Mouse (Mus musculus) intestine, postnatal 0 days (tissue): ENCODE results near the gene Hist1h2ac. TPM values are rescaled to one million over a fixed set of nuclear protein-coding genes. Genes with fewer than 3 reads are reported as not detected.
"Not testable (repeated sequence)": the region's sequence is repeated elsewhere in the genome, so short reads cannot be mapped to it uniquely, and the experiment has no call there.

ENCODE experiments used
- ATAC-seq: fragments of 200-750 bp; cut with Nextera tagmentation; 2 replicates; pipeline ENCODE4 v1.8.0; 2017; ENCODE audit warnings: mild to moderate bottlenecking, moderate TSS enrichment, moderate library complexity
- H3K27ac ChIP-seq: fragments of 300-500 bp; sonication (generic); 2 replicates; pipeline ENCODE4 v1.5.1; 2014; ENCODE audit warnings: mild to moderate bottlenecking, low read depth, low read length, moderate library complexity
- H3K27me3 ChIP-seq: fragments of 300-500 bp; sonication (generic); replicated peaks from 2 replicates; pipeline ENCODE4 v1.6.1; 2014; ENCODE audit warnings: low read length, mixed read lengths; ENCODE audit not compliant: control insufficient read depth, insufficient read depth
- H3K36me3 ChIP-seq: fragments of 300-500 bp; sonication (generic); 2 replicates; pipeline ENCODE4 v1.6.1; 2014; ENCODE audit warnings: mild to moderate bottlenecking, moderate library complexity; ENCODE audit not compliant: control insufficient read depth, insufficient read depth
- H3K4me1 ChIP-seq: fragments of 300-500 bp; sonication (generic); replicated peaks from 2 replicates; pipeline ENCODE4 v1.6.1; 2014; ENCODE audit warnings: antibody characterized with exemption, low read length, mixed read lengths; ENCODE audit not compliant: control insufficient read depth, insufficient read depth
- H3K4me2 ChIP-seq: fragments of 300-500 bp; sonication (generic); replicated peaks from 2 replicates; pipeline ENCODE4 v1.6.1; 2014; ENCODE audit warnings: low read depth, mild to moderate bottlenecking, moderate library complexity
- H3K4me3 ChIP-seq: fragments of 300-500 bp; sonication (generic); 2 replicates; pipeline ENCODE4 v1.5.1; 2014; ENCODE audit warnings: low read depth, low read length
- H3K9ac ChIP-seq: fragments of 300-500 bp; sonication (generic); 2 replicates; pipeline ENCODE4 v1.6.1; 2014; ENCODE audit warnings: mild to moderate bottlenecking, low read depth, low read length
- H3K9me3 ChIP-seq: fragments of 300-500 bp; sonication (generic); 2 replicates; pipeline ENCODE4 v1.6.1; 2016; ENCODE audit warnings: mixed run types; ENCODE audit not compliant: control insufficient read depth
- CTCF ChIP-seq: sonication (generic); IDR thresholded peaks from 2 replicates; pipeline ENCODE4 v1.5.1; 2016; ENCODE audit warnings: low read depth, mild to moderate bottlenecking, control low read depth, antibody characterized with exemption, moderate library complexity
- WGBS: fragments of 180-500 bp; shearing (Covaris S2); extraction: QIAGEN DNeasy Blood & Tissue Kit; methylation state at CpG from one replicate; pipeline ENCODE4 v1.1.7; 2014; 5-methylcytosine and 5-hydroxymethylcytosine counted together
- polyA plus RNA-seq: library from polyadenylated mRNA; unstranded; fragments of >200 nt; fragmentation: Nextera tagmentation; extraction: Ambion mirVana; gene quantifications from 2 replicates; pipeline ENCODE4 v1.2.1, GENCODE M21; 2015

Gene Hist1h2ac
- polyA plus RNA-seq, 1 experiment from 2014 or later, result 0.46 TPM

DNA sequence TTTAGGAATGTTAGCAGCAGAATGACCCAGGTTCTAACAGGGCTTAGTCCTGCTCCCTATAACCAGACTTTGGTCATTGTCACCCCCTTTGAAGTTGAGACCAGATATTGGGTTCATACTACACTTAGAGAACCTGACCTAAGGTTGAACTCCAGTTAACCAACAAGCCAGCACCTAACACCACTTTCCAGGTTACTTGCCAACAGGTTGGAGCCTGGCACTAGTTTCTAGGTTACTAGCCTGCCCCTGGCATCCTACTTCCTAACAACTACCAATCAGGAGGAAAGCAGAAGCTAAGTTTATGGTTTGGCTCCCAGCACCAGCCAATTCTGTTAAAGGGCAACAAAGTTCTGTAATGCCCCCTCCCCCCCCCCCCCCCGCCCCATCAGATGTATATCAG lies 41.5 kb upstream of the Hist1h2ac start:
- no peak overlapping the region for H3K4me3 ChIP-seq
- H3K36me3 ChIP-seq, result no peaks in the 10 kb centered on the region
- no peak for TF ChIP-seq CTCF
- H3K4me1 ChIP-seq, result no peaks in the 10 kb centered on the region
- H3K9me3 ChIP-seq, result no peaks in the 10 kb centered on the region
- no peak overlapping the region for H3K4me2 ChIP-seq
- no CpG with 5 or more reads among the region's 1 CpGs for WGBS
- no peak overlapping the region for H3K27ac ChIP-seq
- H3K9ac ChIP-seq, result no peak overlapping the region
- H3K27me3 ChIP-seq, result no peaks in the 10 kb centered on the region
- no peak for ATAC-seq

DNA sequence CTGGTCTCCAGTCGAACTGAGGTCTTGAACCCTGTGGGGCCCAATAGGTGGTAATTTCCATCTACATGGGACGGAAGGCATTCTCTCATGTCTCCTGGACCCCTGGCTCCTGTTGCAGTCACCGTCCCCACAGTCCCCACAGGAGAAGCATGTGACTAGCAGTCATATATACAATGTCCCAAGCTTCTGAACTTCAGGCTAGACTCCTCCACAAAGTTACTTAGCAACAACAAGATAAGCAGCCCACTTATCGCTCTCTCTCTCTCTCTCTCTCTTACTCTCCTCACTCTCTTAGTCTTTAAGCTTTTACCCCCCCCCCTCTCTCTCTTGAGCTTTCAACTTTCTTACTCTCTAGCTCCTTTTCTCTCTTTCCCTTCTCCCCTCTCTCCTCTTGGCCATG lies 40.5 kb upstream of the Hist1h2ac start:
- H3K27me3 ChIP-seq, result no peaks in the 10 kb centered on the region
- no peaks in the 10 kb centered on the region for H3K9me3 ChIP-seq
- TF ChIP-seq CTCF, result no peak
- WGBS, result 76% methylated on average over 4 of the region's 4 CpGs
- H3K4me1 ChIP-seq, result no peaks in the 10 kb centered on the region
- no peak overlapping the region for H3K27ac ChIP-seq
- no peak overlapping the region for H3K4me2 ChIP-seq
- H3K9ac ChIP-seq, result no peak overlapping the region
- ATAC-seq, result no peak
- H3K4me3 ChIP-seq, result no peak overlapping the region
- H3K36me3 ChIP-seq, result no peaks in the 10 kb centered on the region

DNA sequence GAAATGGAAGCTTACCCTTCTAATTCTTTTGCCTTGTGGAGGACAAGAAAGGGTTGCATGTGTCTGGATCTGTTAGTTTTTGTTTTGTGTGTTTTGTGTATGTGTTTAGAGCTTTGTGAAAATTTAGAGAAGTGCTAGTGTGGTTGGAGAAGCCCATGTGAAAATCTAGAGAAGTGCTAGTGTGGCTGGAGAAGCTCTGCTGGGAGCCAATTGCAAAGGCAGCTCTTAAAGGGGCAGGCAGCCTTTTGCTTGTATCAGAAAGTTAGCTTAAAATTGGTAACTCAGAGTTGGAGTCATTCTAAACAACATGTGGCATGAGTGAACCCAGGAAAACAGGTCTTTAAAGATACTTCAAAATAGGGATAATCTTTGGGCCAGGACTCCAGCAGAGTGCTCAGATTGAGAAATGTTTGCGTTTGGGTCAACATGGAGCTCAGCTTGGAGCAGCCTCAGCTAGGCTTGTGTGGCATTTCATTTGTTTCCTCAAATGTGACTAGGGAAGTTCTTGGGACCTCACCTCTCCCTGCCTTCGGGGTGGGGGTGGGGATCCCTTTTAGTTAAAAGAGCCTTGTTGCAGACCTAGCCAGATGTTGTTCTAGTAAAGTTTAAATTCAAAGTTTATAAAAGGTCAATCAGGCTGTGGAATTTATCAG lies 34.0 kb upstream of the Hist1h2ac start:
- not testable (repeated sequence) for H3K4me2 ChIP-seq, H3K4me3 ChIP-seq, ATAC-seq, H3K9me3 ChIP-seq, H3K27ac ChIP-seq, H3K4me1 ChIP-seq, H3K36me3 ChIP-seq, H3K9ac ChIP-seq, H3K27me3 ChIP-seq
- WGBS, result 22% methylated on average over 2 of the region's 2 CpGs

DNA sequence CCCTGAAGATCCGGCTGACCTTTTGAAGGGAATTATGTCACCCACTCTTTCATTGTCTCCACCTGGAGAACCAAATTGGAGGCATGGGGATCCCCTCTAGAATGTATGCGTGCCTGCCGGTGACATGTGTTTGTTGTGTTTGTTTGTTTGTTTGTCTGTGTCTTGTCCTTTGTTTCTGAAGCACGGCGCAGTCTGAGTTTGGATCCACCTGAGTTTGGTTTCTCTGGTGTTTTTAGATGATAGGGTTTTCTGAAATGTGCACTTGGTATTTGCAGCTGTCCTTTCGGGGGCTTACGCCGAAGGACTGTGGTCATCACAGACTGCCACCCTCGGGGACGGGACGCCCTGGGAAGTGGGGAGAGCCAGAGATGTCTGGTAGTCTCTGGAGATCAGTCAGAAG lies 33.4 kb upstream of the Hist1h2ac start:
- Histone ChIP-seq H3K9ac (no peak overlapping the region), H3K4me3 (no peak overlapping the region), H3K36me3 (no peaks in the 10 kb centered on the region), H3K4me1 (no peaks in the 10 kb centered on the region), H3K27me3 (no peaks in the 10 kb centered on the region), H3K4me2 (no peak overlapping the region), H3K27ac (no peak overlapping the region), H3K9me3 (no peaks in the 10 kb centered on the region)
- WGBS, result 60% methylated on average over 11 of the region's 11 CpGs
- ATAC-seq, result no peak
- no peak for TF ChIP-seq CTCF

DNA sequence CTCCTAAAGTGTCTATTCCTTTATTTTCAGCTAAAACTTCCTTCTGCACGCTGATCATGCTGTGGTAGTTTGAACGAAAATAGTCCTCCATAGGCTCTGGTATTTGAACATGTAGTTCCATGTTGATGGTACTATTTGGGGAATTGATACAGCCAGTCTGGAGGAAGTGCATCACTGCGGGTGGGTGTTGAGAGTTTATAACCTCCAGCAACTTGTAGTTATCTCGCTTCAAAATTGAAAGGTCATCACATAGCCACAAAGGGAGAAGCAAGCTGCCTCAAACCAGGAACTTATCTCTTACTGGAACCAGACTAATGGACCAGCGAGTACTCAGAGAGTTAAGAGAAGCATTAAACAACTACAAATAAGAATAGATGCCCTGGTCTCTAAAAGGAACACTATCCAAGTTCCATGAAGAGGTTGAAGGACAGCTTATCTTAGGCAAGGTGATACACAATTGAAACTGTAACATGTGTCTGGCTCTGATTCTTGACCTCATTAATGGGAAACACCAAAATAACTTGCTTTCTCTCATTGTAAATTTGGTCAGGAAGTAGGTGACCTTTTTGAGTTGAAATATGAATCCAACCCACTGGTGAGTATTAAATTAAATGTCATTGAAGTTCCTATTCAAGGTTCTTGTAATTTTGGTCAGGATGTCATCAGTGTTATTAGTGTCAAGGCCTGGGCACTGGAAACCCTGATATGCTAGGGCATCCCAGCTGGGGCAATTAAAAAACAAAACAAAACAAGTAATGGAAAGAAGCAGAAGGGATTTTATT lies 32.7 kb upstream of the Hist1h2ac start:
- Histone ChIP-seq H3K27ac (no peak overlapping the region), H3K36me3 (no peaks in the 10 kb centered on the region), H3K4me2 (no peak overlapping the region), H3K4me3 (no peak overlapping the region), H3K27me3 (no peaks in the 10 kb centered on the region), H3K4me1 (no peaks in the 10 kb centered on the region), H3K9me3 (no peaks in the 10 kb centered on the region), H3K9ac (no peak overlapping the region)
- no peak for ATAC-seq
- TF ChIP-seq CTCF, result no peak
- WGBS, result 74% methylated on average over 5 of the region's 5 CpGs

DNA sequence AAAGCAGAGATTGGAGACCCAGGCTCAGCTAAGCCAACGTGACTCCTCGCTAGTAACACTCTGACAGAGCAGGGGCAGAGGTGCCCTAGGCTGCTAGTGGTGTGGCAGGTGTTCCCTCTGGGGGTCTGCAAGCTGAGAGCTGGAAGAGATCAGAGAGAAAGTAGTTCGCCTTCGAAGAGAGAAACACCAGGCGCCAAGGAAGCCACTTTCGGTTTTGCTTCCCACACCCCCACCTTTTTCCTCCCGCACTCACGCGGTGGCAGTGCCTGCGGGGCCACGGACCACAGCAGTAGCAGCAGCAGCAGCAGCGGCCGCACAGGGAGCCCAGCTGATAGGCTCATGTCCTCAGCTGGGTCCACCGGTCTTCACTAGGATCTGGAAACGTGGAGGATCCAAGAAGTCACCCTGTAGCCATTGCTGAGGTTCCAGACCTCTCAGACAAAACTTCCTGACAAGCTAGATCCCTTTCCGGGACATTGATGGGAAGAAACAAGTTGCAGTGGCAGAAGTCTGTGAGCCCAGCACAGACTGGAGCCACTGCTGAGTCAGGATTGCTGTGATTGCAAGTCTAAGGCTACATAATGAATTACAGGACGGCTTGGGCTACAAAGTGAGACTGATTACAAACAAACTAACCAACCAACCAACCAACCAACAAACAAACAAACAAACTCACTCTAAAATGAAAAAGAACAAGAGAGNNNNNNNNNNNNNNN lies 26.8 kb upstream of the Hist1h2ac start, which contains the start of gene Hfe:
Gene Hfe, minus strand, starts transcription at position 481 of the 716 bp plus-strand sequence.
- H3K4me3 ChIP-seq, result peak within 1 kb of the TSS; percentile 55
- H3K4me2 ChIP-seq, result peak within 1 kb of the TSS; percentile 83
- no peaks in the 10 kb centered on the region for H3K4me1 ChIP-seq
- H3K9ac ChIP-seq, result peak within 1 kb of the TSS; percentile 73
- H3K36me3 ChIP-seq, result no peaks in the 10 kb centered on the region
- TF ChIP-seq CTCF, result no peak
- peak; percentile 76 for ATAC-seq
- no peaks in the 10 kb centered on the region for H3K9me3 ChIP-seq
- WGBS, result 4% methylated on average over 17 of the region's 17 CpGs
- H3K27ac ChIP-seq, result peak within 1 kb of the TSS; percentile 77
- H3K27me3 ChIP-seq, result no peaks in the 10 kb centered on the region
